Mouse (Mus musculus) liver, adult 2 months (tissue): ENCODE results near the gene Tnfaip8l1. TPM values are rescaled to one million over a fixed set of nuclear protein-coding genes. Genes with fewer than 3 reads are reported as not detected.

ENCODE experiments used
- DNase-seq: peaks from one replicate; pipeline ENCODE4 v3.0.0-alpha.2; 2011; ENCODE audit warnings: low read depth, low spot score; ENCODE audit errors: extremely low read depth
- H3K27ac ChIP-seq: fragments of 200-500 bp; replicated peaks from 2 replicates; pipeline ENCODE4 v1.5.1; 2012; ENCODE audit warnings: low read depth, mild to moderate bottlenecking, control low read depth, inconsistent platforms, low read length; ENCODE audit not compliant: insufficient read depth
- H3K27me3 ChIP-seq: fragments of 200-500 bp; 2 replicates; pipeline ENCODE4 v1.6.1; 2012; ENCODE audit warnings: mild to moderate bottlenecking, moderate library complexity, low read length, inconsistent platforms; ENCODE audit not compliant: control insufficient read depth, insufficient read depth
- H3K36me3 ChIP-seq: fragments of 200-500 bp; 2 replicates; pipeline ENCODE4 v1.6.1; 2012; ENCODE audit warnings: low read length, inconsistent platforms; ENCODE audit not compliant: control insufficient read depth, insufficient read depth
- H3K4me1 ChIP-seq: fragments of 200-500 bp; 2 replicates; pipeline ENCODE4 v1.6.1; 2011; ENCODE audit warnings: low read length; ENCODE audit not compliant: control insufficient read depth, insufficient read depth
- H3K4me3 ChIP-seq: fragments of 200-500 bp; 2 replicates; pipeline ENCODE4 v1.5.1; 2011; ENCODE audit warnings: low read depth, mild to moderate bottlenecking, control low read depth, low read length, moderate library complexity; ENCODE audit not compliant: insufficient read depth
- H3K79me2 ChIP-seq: fragments of 200-500 bp; 2 replicates; pipeline ENCODE4 v1.6.1; 2012; ENCODE audit warnings: inconsistent platforms, mild to moderate bottlenecking, low read length, moderate library complexity; ENCODE audit not compliant: control insufficient read depth, insufficient read depth
- H3K9ac ChIP-seq: fragments of 200-500 bp; 2 replicates; pipeline ENCODE4 v1.6.1; 2012; ENCODE audit warnings: low read depth, mild to moderate bottlenecking, control low read depth, inconsistent platforms, low read length
- CTCF ChIP-seq: fragments of 200-500 bp; IDR thresholded peaks from 2 replicates; pipeline ENCODE4 v1.5.1; 2011; ENCODE audit warnings: low read depth, low read length, control low read depth
- POLR2A ChIP-seq: fragments of 200-500 bp; IDR thresholded peaks from 2 replicates; pipeline ENCODE4 v1.6.1; 2011; ENCODE audit warnings: low read length, control low read depth; ENCODE audit not compliant: insufficient read depth; ENCODE audit errors: extremely low read depth
- WGBS: fragments of 180-500 bp; shearing (Covaris S2); methylation state at CpG from one replicate; pipeline ENCODE4 v1.1.7; 2018; 5-methylcytosine and 5-hydroxymethylcytosine counted together
- polyA plus RNA-seq: library from polyadenylated mRNA; depleted of rRNA; stranded (reverse); fragments of >200 nt; gene quantifications from 2 replicates; pipeline ENCODE4 v1.2.3, GENCODE M21; 2012
- total RNA-seq: library from RNA; depleted of rRNA; stranded (reverse); fragments of >200 nt; gene quantifications from 2 replicates; pipeline ENCODE4 v1.2.3, GENCODE M21; 2014

Tnfaip8l1 gene
- total and polyA plus RNA-seq, 2 experiments = 20.9 to 21.8 TPM

DNA sequence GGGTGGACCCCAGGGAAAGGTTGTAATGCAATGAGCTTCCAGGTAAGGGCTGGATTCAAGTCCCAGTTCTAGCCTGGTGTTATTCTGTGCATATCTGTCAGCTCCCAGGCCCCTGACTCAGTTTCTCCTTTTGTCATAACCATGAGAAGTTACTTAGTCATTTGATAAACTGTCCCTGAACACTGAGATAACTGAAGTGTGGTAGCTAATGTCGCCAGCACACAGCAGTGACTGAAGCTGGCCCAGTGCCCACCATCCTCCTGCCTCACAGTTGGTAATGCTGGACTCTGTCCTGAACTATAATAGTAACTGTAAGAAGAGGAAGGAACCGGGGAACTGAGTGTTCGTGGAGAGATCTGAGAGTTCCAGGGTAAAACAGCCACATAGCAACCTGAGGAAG is 2.2 kb downstream of the Tnfaip8l1 start:
- Histone ChIP-seq H3K79me2 (peaks cover 14% of the 10 kb centered on the region), H3K27ac (peak overlapping the region; percentile 97), H3K36me3 (no peaks in the 10 kb centered on the region), H3K4me3 (no peak overlapping the region), H3K9ac (no peak overlapping the region; the same call in 1 of the 2 replicates), H3K27me3 (no peaks in the 10 kb centered on the region), H3K4me1 (peaks cover 33% of the 10 kb centered on the region)
- 20% methylated on average over 3 of the region's 3 CpGs for WGBS
- DNase-seq = peak; percentile 48
- TF ChIP-seq POLR2A (no peak), CTCF (no peak)

DNA sequence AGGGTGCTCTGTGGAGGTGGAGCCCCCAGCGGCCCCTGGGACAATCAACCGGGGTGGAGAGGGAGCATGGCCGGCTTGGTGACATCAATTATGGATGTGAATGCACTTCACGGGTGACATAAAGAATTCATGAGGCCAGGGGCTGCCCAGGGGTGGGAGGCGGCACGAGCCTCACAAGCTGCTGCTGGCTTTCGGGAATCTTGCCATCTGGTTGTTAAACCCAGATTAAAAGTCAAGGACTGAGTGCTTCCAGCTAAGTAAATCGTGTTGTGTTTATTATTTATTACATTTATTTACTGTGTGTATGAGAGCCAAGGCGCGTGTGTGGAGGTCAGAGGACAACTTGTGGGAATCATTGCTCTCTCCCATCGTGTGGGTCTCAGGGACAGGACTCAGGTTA is 3.4 kb downstream of the Tnfaip8l1 start:
- TF ChIP-seq POLR2A (no peak), CTCF (no peak)
- Histone ChIP-seq H3K79me2 (peaks cover 14% of the 10 kb centered on the region), H3K27ac (peak overlapping the region; percentile 72), H3K27me3 (no peaks in the 10 kb centered on the region), H3K4me1 (peaks cover 37% of the 10 kb centered on the region), H3K9ac (peak overlapping the region; percentile 37; the same call in 1 of the 2 replicates), H3K36me3 (no peaks in the 10 kb centered on the region), H3K4me3 (peak overlapping the region; percentile 5; the same call in 1 of the 2 replicates)
- 31% methylated on average over 11 of the region's 11 CpGs for WGBS
- DNase-seq = peak; percentile 92

DNA sequence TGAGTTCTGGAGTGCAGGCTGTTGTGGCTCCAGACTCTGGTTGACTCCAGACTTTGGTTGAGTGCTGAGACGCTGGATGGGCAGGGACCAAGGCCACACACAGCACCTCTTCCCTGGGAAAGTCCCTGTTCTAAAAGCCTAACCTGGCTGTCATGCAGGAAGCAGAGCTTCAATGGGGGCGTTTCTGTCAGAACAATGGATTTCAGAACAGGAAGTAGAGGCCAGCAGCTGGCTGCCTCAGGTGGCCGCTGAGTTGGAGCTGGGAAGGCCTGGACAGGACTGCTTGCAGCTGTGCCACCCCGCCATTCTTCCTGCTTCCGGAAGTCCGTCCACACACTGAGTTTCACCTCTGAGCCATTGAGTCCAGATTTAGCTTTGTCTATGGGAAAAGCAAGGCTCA is 7.6 kb downstream of the Tnfaip8l1 start:
- TF ChIP-seq POLR2A (no peak), CTCF (no peak)
- no peak for DNase-seq
- H3K27me3 ChIP-seq = no peaks in the 10 kb centered on the region
- H3K4me1 ChIP-seq = peaks cover 44% of the 10 kb centered on the region
- H3K27ac ChIP-seq = peak overlapping the region; percentile 91
- WGBS = 23% methylated on average over 6 of the region's 6 CpGs
- no peak overlapping the region for H3K4me3 ChIP-seq
- peak overlapping the region; percentile 9 for H3K9ac ChIP-seq
- peaks cover 16% of the 10 kb centered on the region for H3K79me2 ChIP-seq
- peaks cover 3% of the 10 kb centered on the region; the same call in 1 of the 2 replicates for H3K36me3 ChIP-seq

DNA sequence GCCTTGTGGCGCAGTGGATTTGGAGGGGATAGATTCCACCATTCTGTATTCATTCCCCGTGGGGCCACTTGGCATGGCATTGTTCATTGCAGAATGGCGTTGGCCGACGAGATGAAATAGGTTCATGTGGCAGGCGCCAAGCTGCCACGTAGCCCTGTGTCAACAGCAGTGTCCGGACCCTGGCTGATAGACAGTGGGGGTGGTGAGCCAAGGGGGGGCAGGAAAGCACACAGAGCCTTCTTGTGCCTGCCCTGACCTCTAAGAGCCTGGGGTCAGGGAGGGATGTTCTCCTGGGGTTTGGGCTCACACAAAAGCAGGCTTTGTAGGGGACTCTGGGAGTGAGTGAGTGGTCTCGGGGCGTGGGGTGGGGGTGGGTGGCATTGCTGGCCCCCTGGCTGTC is 8.4 kb downstream of the Tnfaip8l1 start:
- 43% methylated on average over 10 of the region's 10 CpGs for WGBS
- H3K4me3 ChIP-seq = no peak overlapping the region
- peak overlapping the region; percentile 91 for H3K27ac ChIP-seq
- H3K79me2 ChIP-seq = peaks cover 16% of the 10 kb centered on the region
- DNase-seq = peak; percentile 87
- TF ChIP-seq POLR2A (no peak), CTCF (0 out of 2 replicates have a peak, but pooled peaks have one; percentile 5)
- no peaks in the 10 kb centered on the region for H3K27me3 ChIP-seq
- peak overlapping the region; percentile 31 for H3K9ac ChIP-seq
- peaks cover 3% of the 10 kb centered on the region; the same call in 1 of the 2 replicates for H3K36me3 ChIP-seq
- H3K4me1 ChIP-seq = peaks cover 44% of the 10 kb centered on the region

DNA sequence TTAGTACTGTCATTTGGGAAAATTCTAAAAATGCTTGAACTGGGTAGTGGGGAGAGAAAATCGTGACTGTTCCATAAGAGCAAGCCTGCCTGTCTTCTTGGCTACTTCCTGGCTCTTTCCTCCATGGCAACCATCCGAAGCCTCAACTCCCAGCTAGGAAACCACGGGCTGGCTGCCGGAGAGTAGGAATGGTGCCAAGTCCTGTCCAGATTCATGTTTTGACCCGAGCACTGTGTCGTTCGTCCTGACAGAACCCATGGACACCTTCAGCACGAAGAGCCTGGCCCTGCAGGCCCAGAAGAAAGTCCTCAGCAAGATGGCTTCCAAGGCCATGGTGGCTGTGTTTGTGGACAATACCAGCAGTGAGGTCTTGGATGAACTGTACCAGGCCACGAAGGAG is 9.2 kb downstream of the Tnfaip8l1 start:
- peaks cover 16% of the 10 kb centered on the region for H3K79me2 ChIP-seq
- DNase-seq = peak; percentile 73
- peak overlapping the region; percentile 3; the same call in 1 of the 2 replicates for H3K4me3 ChIP-seq
- H3K27me3 ChIP-seq = no peaks in the 10 kb centered on the region
- TF ChIP-seq POLR2A (no peak), CTCF (no peak)
- peaks cover 7% of the 10 kb centered on the region; the same call in 1 of the 2 replicates for H3K36me3 ChIP-seq
- H3K27ac ChIP-seq = peak overlapping the region; percentile 91
- peak overlapping the region; percentile 51 for H3K9ac ChIP-seq
- peaks cover 40% of the 10 kb centered on the region for H3K4me1 ChIP-seq
- 22% methylated on average over 9 of the region's 9 CpGs for WGBS

DNA sequence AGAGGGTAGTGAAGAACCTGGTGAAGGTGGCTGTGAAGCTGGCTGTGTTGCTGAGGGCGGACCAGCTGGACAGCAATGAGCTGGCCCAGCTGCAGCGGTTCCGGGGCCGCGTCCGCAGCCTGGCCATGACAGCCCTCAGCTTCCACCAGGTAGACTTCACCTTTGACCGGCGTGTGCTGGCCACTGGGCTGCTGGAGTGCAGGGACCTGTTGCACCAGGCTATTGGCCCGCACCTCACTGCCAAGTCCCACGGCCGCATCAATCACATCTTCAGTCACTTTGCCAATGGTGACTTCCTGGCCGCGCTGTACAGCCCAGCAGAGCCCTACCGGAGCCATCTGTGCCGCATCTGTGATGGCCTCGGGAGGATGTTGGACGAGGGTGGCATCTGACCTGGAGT is 9.6 kb downstream of the Tnfaip8l1 start:
- peak overlapping the region; percentile 3; the same call in 1 of the 2 replicates for H3K4me3 ChIP-seq
- peaks cover 39% of the 10 kb centered on the region for H3K4me1 ChIP-seq
- TF ChIP-seq POLR2A (peak; percentile 41; the same call in 1 of the 2 replicates), CTCF (no peak)
- peaks cover 14% of the 10 kb centered on the region for H3K79me2 ChIP-seq
- H3K9ac ChIP-seq = peak overlapping the region; percentile 51
- peak overlapping the region; percentile 91 for H3K27ac ChIP-seq
- WGBS = 24% methylated on average over 17 of the region's 17 CpGs
- DNase-seq = peak; percentile 93
- H3K36me3 ChIP-seq = peaks cover 7% of the 10 kb centered on the region; the same call in 1 of the 2 replicates
- H3K27me3 ChIP-seq = no peaks in the 10 kb centered on the region
